Mouse (Mus musculus): Measurements from ENCODE around the gene Cdca8. TPM values are rescaled to one million over a fixed set of nuclear protein-coding genes. Genes with fewer than 3 reads are reported as not detected.

Gene Cdca8
- polyA plus RNA-seq (2012): 83.2 and 92.9 TPM in 2 replicates

GRCm38 (mm10) chr4:124939211-124939610 is at the start of gene Cdca8:
TSS of gene Cdca8 (minus strand) at chr4:124939311.

GRCm38 (mm10) chr4:124985671-124986602 is 46.8 kb upstream of the Cdca8 start, which contains the start of gene Rspo1:
TSS of gene Rspo1 (plus strand) at chr4:124986430.

GRCm38 (mm10) chr4:124936613-124937471 is 2.3 kb downstream of the Cdca8 start, which contains the start of gene 9930104L06Rik:
TSS of gene 9930104L06Rik (plus strand) at chr4:124937048.

GRCm38 (mm10) chr4:124880599-124880998 is 58.5 kb downstream of the Cdca8 start, which contains the start of gene Epha10:
TSS of gene Epha10 (plus strand) at chr4:124880899.

Other genes starting within 250 kb of the Cdca8 start
- gene Utp11, start 245.7 kb downstream of the Cdca8 start, polyA plus RNA-seq (2012): 14.8 and 16.0 TPM in 2 replicates
- gene Fhl3, start 238.6 kb downstream of the Cdca8 start, polyA plus RNA-seq (2012): 11.6 and 18.3 TPM in 2 replicates
- gene Sf3a3, start 224.5 kb downstream of the Cdca8 start, polyA plus RNA-seq (2012): 34.1 and 42.5 TPM in 2 replicates
- gene Inpp5b, start 197.5 kb downstream of the Cdca8 start, polyA plus RNA-seq (2012): 15.0 and 25.5 TPM in 2 replicates
- 15.6 and 16.6 TPM in 2 replicates for gene Mtf1, start 137.2 kb downstream of the Cdca8 start, polyA plus RNA-seq (2012)
- 21.5 and 26.6 TPM in 2 replicates for gene Yrdc, start 88.6 kb downstream of the Cdca8 start, polyA plus RNA-seq (2012)
- gene 1110065P20Rik, start 88.1 kb downstream of the Cdca8 start, polyA plus RNA-seq (2012): 19.1 and 21.9 TPM in 2 replicates
- 0.03 and 0.14 TPM in 2 replicates for gene Maneal, start 77.1 kb downstream of the Cdca8 start, polyA plus RNA-seq (2012)
- gene Epha10, start 58.4 kb downstream of the Cdca8 start, polyA plus RNA-seq (2012): not detected in 2 replicates
- gene 9930104L06Rik, start 2.3 kb downstream of the Cdca8 start, polyA plus RNA-seq (2012): 2.3 and 2.9 TPM in 2 replicates
- 4.2 and 4.8 TPM in 2 replicates for gene Rspo1, start 47.1 kb upstream of the Cdca8 start, polyA plus RNA-seq (2012)
- gene Gnl2, start 77.3 kb upstream of the Cdca8 start, polyA plus RNA-seq (2012): 59.0 and 68.2 TPM in 2 replicates
- gene Dnali1, start 126.4 kb upstream of the Cdca8 start, polyA plus RNA-seq (2012): not detected in 2 replicates
- 26.4 and 36.3 TPM in 2 replicates for gene Snip1, start 127.4 kb upstream of the Cdca8 start, polyA plus RNA-seq (2012)
- gene Meaf6, start 145.8 kb upstream of the Cdca8 start, polyA plus RNA-seq (2012): 93.8 and 136 TPM in 2 replicates
- 77.9 and 118 TPM in 2 replicates for gene Zc3h12a, start 188.5 kb upstream of the Cdca8 start, polyA plus RNA-seq (2012)

All from megakaryocyte-erythroid progenitor cell, adult 5 weeks (primary cell).